Mouse (Mus musculus): Measurements from ENCODE around the gene Abt1. TPM values are rescaled to one million over a fixed set of nuclear protein-coding genes. Genes with fewer than 3 reads are reported as not detected.

Gene Abt1
- total RNA-seq, 2 experiments from 2014 or later, result 8.9 to 9.8 TPM

- intact Hi-C loops (cut with DNase I), result no loop called here
- Histone ChIP-seq H3K4me3 (no peak overlapping the region), H3K27ac (no peak overlapping the region)
- DNase-seq (ENCODE audit: extremely low spot score in 1 of 2, low spot score in 2 of 2), result no peak
- no peak for TF ChIP-seq CTCF (IDR thresholded peaks at IDR 0.05)
These were observed 36.1 kb downstream of the Abt1 start for GRCm38 (mm10) chr13:23387548-23387947.

- no peak for TF ChIP-seq CTCF (IDR thresholded peaks at IDR 0.05)
- no peak for DNase-seq (ENCODE audit: extremely low spot score in 1 of 2, low spot score in 2 of 2)
- H3K27ac ChIP-seq, result no peak overlapping the region
- no peak overlapping the region for H3K4me3 ChIP-seq
- intact Hi-C loops (cut with DNase I), result no loop called here
These were observed 40.5 kb downstream of the Abt1 start for GRCm38 (mm10) chr13:23383127-23383526.

GRCm38 (mm10) chr13:23372433-23372832, 51.2 kb downstream of the Abt1 start:
- no peak for DNase-seq (ENCODE audit: extremely low spot score in 1 of 2, low spot score in 2 of 2)
- intact Hi-C loops (cut with DNase I), result no loop called here
- no peak overlapping the region for H3K4me3 ChIP-seq
- TF ChIP-seq CTCF (IDR thresholded peaks at IDR 0.05), result no peak
- no peak overlapping the region for H3K27ac ChIP-seq

- Histone ChIP-seq H3K27ac (no peak overlapping the region), H3K4me3 (no peak overlapping the region)
- intact Hi-C loops (cut with DNase I), result no loop called here
- no peak for TF ChIP-seq CTCF (IDR thresholded peaks at IDR 0.05)
- no peak for DNase-seq (ENCODE audit: extremely low spot score in 1 of 2, low spot score in 2 of 2)
These were observed 53.6 kb downstream of the Abt1 start for GRCm38 (mm10) chr13:23370075-23370474.

GRCm38 (mm10) chr13:23369421-23369765, 54.3 kb downstream of the Abt1 start:
- no peak for TF ChIP-seq CTCF (IDR thresholded peaks at IDR 0.05)
- intact Hi-C loops (cut with DNase I), result no loop called here
- H3K27ac ChIP-seq, result peak overlapping the region; percentile 97
- H3K4me3 ChIP-seq, result peak overlapping the region; percentile 86
- DNase-seq (ENCODE audit: extremely low spot score in 1 of 2, low spot score in 2 of 2), result no peak

GRCm38 (mm10) chr13:23368583-23369420, 54.9 kb downstream of the Abt1 start, which contains the start of gene Zfp322a:
Zfp322a (minus strand) TSS chr13:23369208.
- Histone ChIP-seq H3K4me3 (peak within 1 kb of the TSS; percentile 86), H3K27ac (peak within 1 kb of the TSS; percentile 97)
- intact Hi-C loops (cut with DNase I), result no loop called here
- DNase-seq (ENCODE audit: extremely low spot score in 1 of 2, low spot score in 2 of 2), result peak; percentile 95 to 97
- TF ChIP-seq CTCF (IDR thresholded peaks at IDR 0.05), result no peak

Other genes with a start within 250 kb of the Abt1 start
- gene Vmn1r220, start 235.9 kb downstream of the Abt1 start, total RNA-seq (2021), result not detected
- gene Vmn1r221, start 209.7 kb downstream of the Abt1 start, total RNA-seq (2021), result not detected
- gene Vmn1r222, start 187.9 kb downstream of the Abt1 start, total RNA-seq (2021), result not detected
- gene Vmn1r223, start 176.7 kb downstream of the Abt1 start, total RNA-seq (2021), result not detected
- gene Zfp322a, start 54.7 kb downstream of the Abt1 start, total RNA-seq (2021), result 10 to 100 TPM; 29.8 to 33.3 TPM
- not detected for gene Btn1a1, start 42.0 kb upstream of the Abt1 start, total RNA-seq (2021)
- gene Btn2a2, start 65.0 kb upstream of the Abt1 start, total RNA-seq (2021), result 1 to 10 TPM in 1 of 2 experiments, under 1 TPM in 1; 0.65 to 1.4 TPM
- gene Hist1h4h, start 107.2 kb upstream of the Abt1 start, total RNA-seq (2021), result 100 to 1,000 TPM; 289 to 340 TPM
- 1 to 10 TPM; 2.4 to 4.4 TPM for gene Hist1h2af, start 110.0 kb upstream of the Abt1 start, total RNA-seq (2021)
- 1 to 10 TPM; 2.6 to 5.1 TPM for gene Hist1h3g, start 111.6 kb upstream of the Abt1 start, total RNA-seq (2021)
- under 1 TPM; 0.61 TPM for gene Hist1h2bh, start 119.5 kb upstream of the Abt1 start, total RNA-seq (2021)
- 10 to 100 TPM; 12.9 to 15.5 TPM for gene Hist1h3f, start 120.2 kb upstream of the Abt1 start, total RNA-seq (2021)
- 100 to 1,000 TPM; 161 to 177 TPM for gene Hist1h4f, start 127.8 kb upstream of the Abt1 start, total RNA-seq (2021)
- gene Hist1h1d, start 129.4 kb upstream of the Abt1 start, total RNA-seq (2021), result 1 to 10 TPM; 3.5 TPM
- 10 to 100 TPM; 40.1 to 50.4 TPM for gene Hist1h3e, start 138.5 kb upstream of the Abt1 start, total RNA-seq (2021)
- gene Hist1h2ae, start 147.4 kb upstream of the Abt1 start, total RNA-seq (2021), result 1 to 10 TPM; 2.4 to 5.0 TPM
- gene Hist1h2bg, start 147.5 kb upstream of the Abt1 start, total RNA-seq (2021), result 10 to 100 TPM; 68.0 to 71.2 TPM
- gene Hist1h2bf, start 150.3 kb upstream of the Abt1 start, total RNA-seq (2021), result 10 to 100 TPM; 19.7 to 24.1 TPM
- gene Hist1h2ad, start 150.5 kb upstream of the Abt1 start, total RNA-seq (2021), result 1 to 10 TPM; 3.8 to 9.0 TPM
- 1 to 10 TPM; 6.9 to 9.9 TPM for gene Hist1h3d, start 151.9 kb upstream of the Abt1 start, total RNA-seq (2021)
- 100 to 1,000 TPM; 141 to 157 TPM for gene Hist1h4d, start 157.7 kb upstream of the Abt1 start, total RNA-seq (2021)
- 1 to 10 TPM; 5.4 to 7.9 TPM for gene Hist1h2be, start 197.3 kb upstream of the Abt1 start, total RNA-seq (2021)
- 10 to 100 TPM; 53.2 to 57.3 TPM for gene Hist1h1e, start 198.7 kb upstream of the Abt1 start, total RNA-seq (2021)

All from left cerebral cortex, adult 2 months (tissue).